Mouse (Mus musculus) bone marrow macrophage, adult 2 months (primary cell): ENCODE data around the gene Rad51b. TPM values are rescaled to one million over a fixed set of nuclear protein-coding genes. Genes with fewer than 3 reads are reported as not detected.

Experiments
- H3K27ac ChIP-seq: 2 replicates; pipeline ENCODE4 v1.5.1; 2012; ENCODE audit warnings: low read depth, low read length; ENCODE audit not compliant: insufficient read depth
- H3K4me1 ChIP-seq: 2 replicates; pipeline ENCODE4 v1.6.1; 2012; ENCODE audit warnings: low read length; ENCODE audit not compliant: control insufficient read depth, insufficient read depth
- H3K4me3 ChIP-seq: 2 replicates; pipeline ENCODE4 v1.5.1; 2012; ENCODE audit warnings: mild to moderate bottlenecking, low read length, moderate library complexity; ENCODE audit not compliant: insufficient read depth
- CTCF ChIP-seq: IDR thresholded peaks from 2 replicates; pipeline ENCODE4 v1.5.1; 2012; ENCODE audit warnings: low read depth, mild to moderate bottlenecking, low read length, moderate library complexity
- POLR2A ChIP-seq: IDR thresholded peaks from 2 replicates; pipeline ENCODE4 v1.6.1; 2012; ENCODE audit warnings: mild to moderate bottlenecking, low read depth, low read length, borderline replicate concordance
- polyA plus RNA-seq: library from polyadenylated mRNA; stranded (reverse); fragments of >200 nt; gene quantifications from 2 replicates; pipeline ENCODE4 v1.2.4, GENCODE M21; 2012; ENCODE audit not compliant: missing spikeins, insufficient read depth, insufficient read length

Rad51b gene
- polyA plus RNA-seq, 1 experiment = 2.8 TPM

DNA sequence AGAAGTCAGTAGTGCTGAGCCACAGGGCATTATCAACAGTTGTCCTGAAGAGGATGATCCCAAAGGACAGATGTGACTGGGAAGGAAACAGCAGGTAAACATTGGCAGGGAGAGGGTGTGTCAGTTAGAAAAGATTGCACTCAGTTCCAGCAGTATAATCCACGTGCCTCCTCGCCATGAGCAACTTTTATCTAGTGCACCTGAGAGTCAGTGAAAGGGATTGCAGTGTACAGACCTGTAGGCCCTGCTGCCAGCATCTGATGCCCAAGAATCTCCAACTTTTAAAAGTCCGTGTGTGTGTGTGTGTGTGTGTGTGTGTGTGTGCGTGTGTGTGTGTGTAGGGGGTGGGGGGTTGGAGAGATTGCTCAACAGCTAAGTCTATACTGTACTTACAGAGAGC lies 195.5 kb downstream of the Rad51b start:
- Histone ChIP-seq H3K27ac (no peak overlapping the region), H3K4me3 (no peak overlapping the region), H3K4me1 (peaks cover 3% of the 10 kb centered on the region; the same call in 1 of the 2 replicates)
- TF ChIP-seq CTCF (no peak), POLR2A (no peak)

DNA sequence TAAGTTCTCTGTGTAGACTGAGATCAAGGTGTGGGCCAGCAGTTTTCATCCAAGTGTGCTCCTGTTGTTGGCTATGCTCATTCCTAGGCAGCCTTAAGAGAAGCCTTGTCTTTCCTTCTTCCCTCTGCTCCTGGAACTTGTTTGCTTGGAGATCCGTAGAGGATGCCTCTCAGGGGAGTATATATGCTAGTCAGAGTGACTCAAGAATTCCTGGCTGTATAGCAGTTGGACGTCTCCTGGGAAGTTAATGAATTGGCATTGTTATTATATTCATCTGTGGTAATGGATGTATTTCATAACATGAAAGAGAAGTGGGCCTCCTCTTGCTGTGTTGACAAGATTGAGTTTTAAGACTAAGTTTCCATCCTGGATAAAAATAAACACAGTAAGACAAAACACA lies 196.4 kb downstream of the Rad51b start:
- TF ChIP-seq CTCF (no peak), POLR2A (no peak)
- no peak overlapping the region for H3K4me3 ChIP-seq
- H3K4me1 ChIP-seq = peaks cover 3% of the 10 kb centered on the region; the same call in 1 of the 2 replicates
- no peak overlapping the region for H3K27ac ChIP-seq

DNA sequence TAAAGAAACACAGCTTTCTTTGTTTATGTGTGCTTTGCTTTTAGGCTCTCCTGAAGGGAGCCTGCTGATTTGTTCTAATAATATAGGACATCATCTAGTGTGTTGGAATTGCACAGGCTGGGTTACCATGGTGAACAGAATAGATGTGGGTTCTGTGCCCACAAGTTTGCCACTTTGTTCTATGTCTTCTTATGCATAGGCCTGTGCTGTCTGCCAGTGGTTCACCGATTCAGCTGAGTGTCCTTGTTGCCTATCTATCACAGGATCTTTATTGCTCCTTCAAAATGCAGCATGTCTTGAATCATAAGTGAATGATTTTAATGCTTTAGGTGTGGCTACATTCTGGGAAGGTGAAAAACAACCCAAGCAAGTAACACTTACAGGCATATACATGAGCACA lies 201.2 kb downstream of the Rad51b start:
- H3K4me1 ChIP-seq = peaks cover 2% of the 10 kb centered on the region
- no peak overlapping the region for H3K4me3 ChIP-seq
- no peak overlapping the region for H3K27ac ChIP-seq
- TF ChIP-seq CTCF (no peak), POLR2A (no peak)

DNA sequence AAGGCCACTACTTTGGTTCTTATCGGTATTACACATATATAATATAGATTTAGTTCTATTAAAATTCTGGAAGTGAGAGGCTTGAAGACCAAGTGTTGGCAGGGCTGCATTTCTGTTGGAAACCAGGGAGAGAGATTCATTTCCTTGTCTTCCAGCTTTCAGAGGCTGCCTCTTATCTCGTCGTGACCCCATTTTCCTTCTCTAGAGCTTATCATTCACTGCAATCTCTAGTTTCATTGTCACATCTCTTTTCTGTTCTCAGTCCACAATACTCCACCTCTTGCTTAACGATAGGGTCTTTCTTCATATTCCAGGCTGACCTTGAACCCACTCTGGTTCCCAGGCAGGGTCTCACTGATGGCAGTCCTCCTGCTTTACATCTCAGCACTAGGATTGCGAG lies 202.7 kb downstream of the Rad51b start:
- Histone ChIP-seq H3K4me1 (peaks cover 5% of the 10 kb centered on the region), H3K27ac (no peak overlapping the region), H3K4me3 (no peak overlapping the region)
- TF ChIP-seq CTCF = no peak
- no peak for TF ChIP-seq POLR2A

DNA sequence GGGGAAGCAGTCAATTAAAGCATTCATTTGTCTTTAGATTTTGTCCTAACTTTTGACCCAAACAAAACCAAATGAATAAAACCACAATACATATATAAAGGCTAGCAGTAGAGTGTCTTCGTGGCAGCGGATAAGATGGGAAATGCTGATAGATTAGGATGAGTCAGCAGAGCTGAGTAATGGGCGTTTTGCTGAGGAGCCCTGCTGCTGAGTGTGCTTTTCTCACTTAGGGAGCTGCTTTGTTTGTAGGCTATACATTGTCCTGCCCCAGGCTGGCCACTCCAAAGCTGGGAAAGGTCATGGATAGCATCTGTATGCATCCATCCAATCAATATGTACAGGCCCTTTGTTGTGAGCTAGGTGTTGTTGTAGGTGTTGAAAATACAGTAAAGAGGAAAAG lies 204.8 kb downstream of the Rad51b start:
- H3K4me1 ChIP-seq = peaks cover 5% of the 10 kb centered on the region
- TF ChIP-seq POLR2A (no peak), CTCF (no peak)
- H3K27ac ChIP-seq = no peak overlapping the region
- no peak overlapping the region for H3K4me3 ChIP-seq

DNA sequence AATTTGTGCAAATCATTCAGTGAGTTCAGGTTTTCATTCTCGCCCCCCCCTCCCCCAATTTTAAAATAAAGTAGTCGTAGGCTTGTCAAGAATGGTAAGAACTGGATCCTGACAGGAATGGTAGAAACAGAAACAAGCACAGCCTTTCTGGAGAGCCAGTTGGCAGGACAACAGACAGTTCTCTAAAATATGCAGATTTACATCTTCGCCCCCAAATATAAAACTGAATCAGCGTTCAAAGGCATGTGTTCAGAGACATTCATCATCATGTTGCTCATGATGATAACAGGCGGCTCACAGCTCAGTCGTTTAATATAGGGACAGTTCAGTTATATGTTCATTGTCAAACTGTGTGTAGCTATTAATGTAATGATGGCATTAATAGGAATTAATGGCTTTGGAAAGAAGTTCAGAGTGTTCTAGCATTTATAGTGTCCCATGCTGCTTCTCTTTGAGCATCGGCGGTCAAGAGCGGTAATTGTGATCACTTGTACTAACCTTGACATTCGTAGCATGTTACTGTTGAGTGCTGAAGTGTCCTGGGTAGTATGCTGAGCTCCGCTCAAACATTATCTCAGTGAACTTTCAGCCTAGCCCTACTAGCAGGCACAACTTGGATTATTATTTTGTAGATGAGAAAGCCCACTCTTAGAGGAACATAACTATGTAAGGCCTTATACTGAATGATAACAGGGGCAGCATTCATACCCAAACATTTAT lies 205.9 kb downstream of the Rad51b start:
- no peak overlapping the region for H3K4me3 ChIP-seq
- H3K27ac ChIP-seq = no peak overlapping the region
- TF ChIP-seq CTCF (no peak), POLR2A (no peak)
- H3K4me1 ChIP-seq = peaks cover 5% of the 10 kb centered on the region

DNA sequence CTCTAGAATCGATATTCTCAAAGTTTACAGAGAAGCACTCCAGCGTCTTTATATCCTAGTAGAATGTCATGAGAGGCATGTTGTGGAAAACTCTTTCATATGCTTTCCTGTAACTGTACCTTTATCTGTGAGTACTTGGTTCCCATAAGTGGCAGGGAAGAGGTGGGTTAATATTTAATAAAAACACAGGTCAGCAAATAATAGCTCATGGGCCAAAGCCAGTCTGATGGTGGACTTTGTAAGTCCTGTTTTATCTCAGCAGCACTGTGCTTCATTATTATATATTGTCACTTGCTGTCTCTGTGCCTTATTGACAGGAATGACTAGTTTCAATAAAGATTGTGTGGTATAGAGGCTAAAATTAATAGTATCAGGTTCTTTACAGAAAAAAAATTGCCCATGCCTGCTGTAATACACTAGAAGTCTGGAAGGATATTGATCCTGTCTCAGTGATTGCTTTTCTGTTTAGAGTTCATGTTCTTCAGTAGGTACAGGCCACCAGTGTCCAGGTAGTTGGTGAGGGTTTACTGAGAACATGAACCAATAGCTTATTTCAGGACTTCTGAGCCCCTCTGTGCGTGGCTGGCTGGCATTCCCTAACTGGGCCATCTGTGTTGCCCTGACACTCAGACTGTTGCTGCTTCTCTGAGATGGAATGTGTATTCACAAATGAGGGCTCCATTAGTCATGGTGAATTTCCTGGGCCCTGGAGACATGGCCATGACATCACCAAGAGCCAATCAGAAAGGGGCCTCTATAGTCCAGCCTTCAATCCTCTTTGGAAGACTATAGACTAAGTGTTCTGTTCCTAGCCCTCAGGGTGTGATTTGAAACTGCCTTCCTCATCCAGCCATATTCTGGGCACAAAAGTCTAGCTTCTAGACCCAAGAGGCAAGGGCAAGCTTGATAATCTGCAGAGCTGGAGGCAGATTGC lies 206.8 kb downstream of the Rad51b start:
- TF ChIP-seq CTCF (no peak), POLR2A (no peak)
- Histone ChIP-seq H3K4me3 (no peak overlapping the region), H3K4me1 (peaks cover 5% of the 10 kb centered on the region), H3K27ac (no peak overlapping the region)

DNA sequence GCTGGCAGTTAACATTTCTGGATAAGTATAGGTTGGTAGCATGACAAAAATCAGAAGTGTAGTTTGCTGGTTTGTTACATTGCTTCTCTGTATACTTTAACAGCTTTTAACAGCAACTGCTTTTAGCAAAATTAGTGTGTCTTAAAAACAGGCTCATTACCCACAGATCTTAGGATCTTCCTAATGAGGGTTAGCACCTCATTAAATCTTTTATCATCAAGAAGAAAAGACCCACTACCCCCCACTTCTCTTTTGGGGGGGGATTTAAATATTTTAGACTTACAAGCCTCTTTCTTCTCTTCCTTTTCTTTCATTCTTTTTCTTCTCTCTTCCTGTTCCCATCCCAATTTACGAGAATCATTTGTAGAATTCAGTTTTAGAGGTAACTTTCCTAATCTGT lies 207.6 kb downstream of the Rad51b start:
- Histone ChIP-seq H3K27ac (no peak overlapping the region), H3K4me3 (no peak overlapping the region), H3K4me1 (peaks cover 5% of the 10 kb centered on the region)
- TF ChIP-seq POLR2A (no peak), CTCF (no peak)

DNA sequence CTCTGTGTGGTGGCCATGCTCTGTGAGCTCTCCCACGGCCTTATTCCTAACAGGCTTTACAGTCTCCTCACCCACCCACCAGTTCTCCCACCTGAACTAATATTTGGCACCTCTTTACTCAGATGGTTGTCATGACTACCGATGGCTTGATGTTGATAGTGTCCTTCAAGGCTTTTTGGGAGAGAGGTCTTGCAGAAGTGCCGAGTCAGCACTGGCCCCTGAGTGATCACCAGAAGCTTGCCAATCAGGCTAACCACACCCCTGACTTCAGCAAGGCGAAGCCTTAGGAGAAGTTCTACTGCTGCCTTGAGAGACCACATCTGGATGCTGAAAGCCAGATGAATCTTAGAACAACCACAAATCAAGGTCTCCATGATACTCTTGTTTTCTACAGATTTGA lies 209.3 kb downstream of the Rad51b start:
- H3K4me3 ChIP-seq = no peak overlapping the region
- no peak for TF ChIP-seq CTCF
- no peak for TF ChIP-seq POLR2A
- peaks cover 5% of the 10 kb centered on the region for H3K4me1 ChIP-seq
- H3K27ac ChIP-seq = no peak overlapping the region
